Mouse (Mus musculus): ENCODE measurements around the gene Orm2. TPM values are rescaled to one million over a fixed set of nuclear protein-coding genes. Genes with fewer than 3 reads are reported as not detected.

Gene Orm2
- polyA plus RNA-seq, 1 experiment from 2014 or later = not detected

DNA sequence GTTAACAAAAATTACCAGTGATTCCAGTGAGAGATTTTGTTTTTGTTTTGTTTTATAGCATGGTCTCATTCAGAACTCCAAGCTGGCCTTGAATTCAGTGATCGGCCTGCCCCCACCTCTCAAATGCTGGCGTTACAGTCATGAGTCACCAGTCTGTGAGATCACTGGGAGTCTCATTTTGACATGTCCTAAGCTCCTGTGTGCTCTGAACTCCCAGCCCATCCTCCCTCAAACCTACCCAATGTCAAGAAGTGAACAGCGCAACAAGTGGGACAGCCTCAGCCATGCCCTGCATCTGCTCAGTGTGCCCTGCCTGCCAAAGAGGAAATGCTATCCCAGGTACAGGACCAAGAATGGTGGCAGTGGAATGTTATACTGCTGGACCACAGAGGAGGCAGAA, 23.0 kb downstream of the Orm2 start:
- 94% methylated on average over 3 of the region's 3 CpGs for WGBS
- Histone ChIP-seq H3K27me3 (ENCODE audit: insufficient read depth, low read length) (no peaks in the 10 kb centered on the region), H3K4me1 (replicated peaks; ENCODE audit: insufficient read depth, low read length) (no peaks in the 10 kb centered on the region), H3K9ac (ENCODE audit: low read depth, low read length) (no peak overlapping the region), H3K36me3 (ENCODE audit: insufficient read depth, low read length) (peaks cover 29% of the 10 kb centered on the region), H3K27ac (no peak overlapping the region), H3K9me3 (replicated peaks; ENCODE audit: low read length) (no peaks in the 10 kb centered on the region), H3K4me3 (replicated peaks; ENCODE audit: low read depth, low read length) (no peak overlapping the region), H3K4me2 (ENCODE audit: low read length) (no peak overlapping the region)
- ATAC-seq (replicated peaks; ENCODE audit: low FRiP score, low read depth) (no peak), DNase-seq (ENCODE audit: low spot score) (no peak)
- TF ChIP-seq CTCF (IDR thresholded peaks at IDR 0.05; ENCODE audit: low read depth) = no peak

DNA sequence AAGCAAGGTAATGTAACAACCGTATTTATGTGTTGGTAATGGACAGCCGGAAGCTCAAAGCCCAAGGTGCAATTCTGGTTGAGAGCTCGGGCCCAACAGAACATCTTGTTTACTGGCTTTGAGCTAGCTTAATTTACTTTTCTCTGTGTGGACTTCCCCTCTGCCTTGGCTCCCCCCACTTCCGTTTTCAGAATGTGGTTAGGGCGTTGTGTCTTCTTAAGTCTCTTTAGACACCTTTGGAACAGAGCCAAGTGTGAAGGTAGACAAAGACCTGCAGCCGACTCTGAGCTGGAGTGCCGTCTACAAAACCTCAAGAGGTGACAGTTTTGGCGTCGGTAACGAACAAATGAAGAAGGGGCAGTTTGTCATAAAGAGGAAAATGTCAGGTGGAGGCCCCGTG, 23.5 kb downstream of the Orm2 start:
- no peak for TF ChIP-seq CTCF (IDR thresholded peaks at IDR 0.05; ENCODE audit: low read depth)
- no peak overlapping the region for H3K4me2 ChIP-seq (ENCODE audit: low read length)
- H3K27me3 ChIP-seq (ENCODE audit: insufficient read depth, low read length) = no peaks in the 10 kb centered on the region
- no peaks in the 10 kb centered on the region for H3K9me3 ChIP-seq (replicated peaks; ENCODE audit: low read length)
- DNase-seq (ENCODE audit: low spot score) (no peak), ATAC-seq (replicated peaks; ENCODE audit: low FRiP score, low read depth) (no peak)
- peaks cover 29% of the 10 kb centered on the region for H3K36me3 ChIP-seq (ENCODE audit: insufficient read depth, low read length)
- H3K4me3 ChIP-seq (replicated peaks; ENCODE audit: low read depth, low read length) = no peak overlapping the region
- WGBS = 66% methylated on average over 11 of the region's 11 CpGs
- H3K9ac ChIP-seq (ENCODE audit: low read depth, low read length) = no peak overlapping the region
- no peaks in the 10 kb centered on the region for H3K4me1 ChIP-seq (replicated peaks; ENCODE audit: insufficient read depth, low read length)
- H3K27ac ChIP-seq = no peak overlapping the region

DNA sequence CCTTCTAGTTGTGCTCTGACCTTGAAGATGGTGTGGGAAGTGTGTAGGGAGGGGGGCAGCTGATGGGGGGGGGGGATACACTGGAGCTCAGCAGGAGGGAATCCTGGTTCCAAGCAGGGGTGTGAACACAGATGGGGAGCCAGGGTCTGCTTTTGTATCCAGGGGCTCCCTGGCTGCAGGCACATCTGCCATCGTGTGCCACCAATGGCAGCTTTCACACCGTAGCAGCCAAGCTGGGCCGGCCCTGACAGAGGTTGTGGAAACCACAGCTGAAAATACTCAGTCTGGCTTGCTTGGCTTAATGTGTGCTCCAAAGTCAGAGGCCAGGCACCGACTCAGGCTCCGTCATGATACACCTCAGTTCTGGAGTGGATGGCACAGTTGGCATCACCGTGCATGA, 25.8 kb downstream of the Orm2 start:
- Histone ChIP-seq H3K9me3 (replicated peaks; ENCODE audit: low read length) (no peaks in the 10 kb centered on the region), H3K27ac (no peak overlapping the region), H3K4me3 (replicated peaks; ENCODE audit: low read depth, low read length) (no peak overlapping the region), H3K4me2 (ENCODE audit: low read length) (no peak overlapping the region), H3K4me1 (replicated peaks; ENCODE audit: insufficient read depth, low read length) (no peaks in the 10 kb centered on the region), H3K27me3 (ENCODE audit: insufficient read depth, low read length) (no peaks in the 10 kb centered on the region), H3K9ac (ENCODE audit: low read depth, low read length) (no peak overlapping the region), H3K36me3 (ENCODE audit: insufficient read depth, low read length) (0 out of 2 replicates have a peak, but pooled peaks cover 17% of the 10 kb centered on the region)
- 89% methylated on average over 6 of the region's 6 CpGs for WGBS
- ATAC-seq (replicated peaks; ENCODE audit: low FRiP score, low read depth) (no peak), DNase-seq (ENCODE audit: low spot score) (no peak)
- TF ChIP-seq CTCF (IDR thresholded peaks at IDR 0.05; ENCODE audit: low read depth) = no peak

DNA sequence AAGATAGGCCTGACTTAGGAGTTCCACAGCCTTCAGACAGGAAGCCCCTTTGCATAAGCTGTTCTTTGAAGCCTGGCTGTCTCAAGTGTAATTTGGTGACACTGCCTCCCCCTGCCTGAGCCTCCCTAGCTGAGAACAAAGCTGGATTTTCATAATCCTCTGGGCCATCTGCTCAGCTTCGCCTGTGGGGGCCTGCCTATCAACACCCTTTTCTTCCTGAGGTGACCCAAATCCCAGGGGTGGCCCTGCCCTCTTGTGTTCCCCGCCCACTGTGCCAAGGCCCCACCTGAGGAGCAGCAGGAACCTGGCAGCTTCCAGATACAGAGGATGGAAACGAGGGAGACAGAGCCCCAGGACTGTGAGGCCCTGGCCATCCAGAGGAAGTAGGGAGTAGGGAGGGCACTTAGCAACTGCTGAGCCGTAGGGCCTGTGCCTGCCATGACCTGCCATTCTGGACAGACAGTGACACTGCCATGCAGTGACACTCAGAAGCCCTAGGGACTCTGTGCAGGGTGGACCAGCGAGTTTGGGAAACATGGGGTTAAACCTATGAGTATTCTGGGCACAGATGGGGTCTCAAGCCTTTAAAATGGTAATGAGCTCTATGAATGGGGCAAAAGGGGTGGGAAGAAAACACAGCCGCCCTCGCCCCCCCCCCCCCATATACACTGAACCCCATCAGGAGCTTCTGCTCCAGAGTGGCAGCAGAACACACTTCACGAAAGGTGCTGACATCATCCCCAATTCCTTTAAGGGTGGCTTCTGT, 27.1 kb downstream of the Orm2 start:
- H3K4me2 ChIP-seq (ENCODE audit: low read length) = no peak overlapping the region
- no peak for TF ChIP-seq CTCF (IDR thresholded peaks at IDR 0.05; ENCODE audit: low read depth)
- no peaks in the 10 kb centered on the region for H3K4me1 ChIP-seq (replicated peaks; ENCODE audit: insufficient read depth, low read length)
- H3K36me3 ChIP-seq (ENCODE audit: insufficient read depth, low read length) = peaks cover 9% of the 10 kb centered on the region; the same call in 1 of the 2 replicates
- H3K9me3 ChIP-seq (replicated peaks; ENCODE audit: low read length) = no peaks in the 10 kb centered on the region
- WGBS = 70% methylated on average over 8 of the region's 8 CpGs
- no peaks in the 10 kb centered on the region for H3K27me3 ChIP-seq (ENCODE audit: insufficient read depth, low read length)
- ATAC-seq (replicated peaks; ENCODE audit: low FRiP score, low read depth) (no peak), DNase-seq (ENCODE audit: low spot score) (no peak)
- H3K27ac ChIP-seq = no peak overlapping the region
- no peak overlapping the region for H3K4me3 ChIP-seq (replicated peaks; ENCODE audit: low read depth, low read length)
- no peak overlapping the region for H3K9ac ChIP-seq (ENCODE audit: low read depth, low read length)

DNA sequence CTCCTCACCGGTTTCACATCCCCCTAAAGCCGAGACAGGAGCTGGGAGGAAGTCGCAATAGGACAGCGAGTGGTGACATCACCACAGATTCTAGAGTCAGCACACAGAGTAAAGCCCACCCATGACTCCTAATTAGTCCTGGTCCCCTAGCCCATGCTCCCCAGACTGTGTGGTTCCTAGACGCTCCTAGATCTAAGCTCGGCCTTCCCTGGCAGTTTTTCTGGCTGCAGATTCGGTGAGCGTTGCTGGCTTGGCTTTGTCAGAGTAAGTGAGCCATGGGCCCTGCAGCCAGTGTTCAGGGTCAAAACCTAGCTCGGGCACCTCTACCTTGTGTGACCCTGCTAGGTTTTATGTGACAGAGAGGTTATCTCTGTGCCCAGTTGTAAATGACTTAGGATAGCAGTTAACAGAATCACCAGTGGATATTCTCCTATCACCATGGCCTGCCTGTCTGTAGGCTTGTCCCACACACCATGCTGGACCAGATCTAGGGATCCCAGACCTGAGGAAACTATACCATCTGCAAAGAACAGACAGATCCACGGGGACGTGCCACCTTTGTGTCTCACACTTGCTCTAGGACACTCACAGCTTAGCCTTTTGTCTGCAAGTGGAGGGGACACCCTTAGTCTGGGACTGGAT, 27.8 kb downstream of the Orm2 start:
- Histone ChIP-seq H3K9ac (ENCODE audit: low read depth, low read length) (no peak overlapping the region), H3K27ac (no peak overlapping the region), H3K4me2 (ENCODE audit: low read length) (no peak overlapping the region), H3K36me3 (ENCODE audit: insufficient read depth, low read length) (peaks cover 12% of the 10 kb centered on the region; the same call in 1 of the 2 replicates), H3K27me3 (ENCODE audit: insufficient read depth, low read length) (no peaks in the 10 kb centered on the region), H3K9me3 (replicated peaks; ENCODE audit: low read length) (no peaks in the 10 kb centered on the region), H3K4me3 (replicated peaks; ENCODE audit: low read depth, low read length) (no peak overlapping the region), H3K4me1 (replicated peaks; ENCODE audit: insufficient read depth, low read length) (no peaks in the 10 kb centered on the region)
- 78% methylated on average over 11 of the region's 11 CpGs for WGBS
- DNase-seq (ENCODE audit: low spot score) (no peak), ATAC-seq (replicated peaks; ENCODE audit: low FRiP score, low read depth) (no peak)
- TF ChIP-seq CTCF (IDR thresholded peaks at IDR 0.05; ENCODE audit: low read depth) = no peak

DNA sequence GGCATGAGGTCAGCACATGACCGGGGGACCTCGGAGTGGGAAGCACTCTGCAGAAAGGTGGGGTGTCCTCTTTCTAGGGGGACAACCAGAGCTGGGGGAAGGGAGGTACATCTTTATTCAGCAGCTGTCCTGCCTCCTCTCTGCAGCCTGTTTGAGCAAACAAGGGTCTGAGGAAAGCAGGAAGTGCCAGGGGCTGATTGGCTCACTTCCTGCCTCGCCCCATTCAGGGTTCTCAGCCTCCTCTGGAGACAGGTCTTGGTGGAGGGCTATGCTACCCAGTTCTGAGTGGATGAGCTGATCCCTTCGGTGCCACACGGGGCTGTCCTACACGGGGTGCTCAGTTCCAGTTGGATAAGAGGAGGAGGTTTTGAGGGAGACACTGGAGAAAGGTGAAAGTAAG, 29.1 kb downstream of the Orm2 start:
- ATAC-seq (replicated peaks; ENCODE audit: low FRiP score, low read depth) = no peak
- Histone ChIP-seq H3K9me3 (replicated peaks; ENCODE audit: low read length) (no peaks in the 10 kb centered on the region), H3K4me2 (ENCODE audit: low read length) (no peak overlapping the region), H3K27ac (no peak overlapping the region), H3K9ac (ENCODE audit: low read depth, low read length) (no peak overlapping the region), H3K4me3 (replicated peaks; ENCODE audit: low read depth, low read length) (no peak overlapping the region), H3K36me3 (ENCODE audit: insufficient read depth, low read length) (peaks cover 16% of the 10 kb centered on the region; the same call in 1 of the 2 replicates), H3K4me1 (replicated peaks; ENCODE audit: insufficient read depth, low read length) (no peaks in the 10 kb centered on the region), H3K27me3 (ENCODE audit: insufficient read depth, low read length) (no peaks in the 10 kb centered on the region)
- TF ChIP-seq CTCF (IDR thresholded peaks at IDR 0.05; ENCODE audit: low read depth) = no peak
- DNase-seq (ENCODE audit: low spot score) = no peak
- 80% methylated on average over 6 of the region's 6 CpGs for WGBS

All from kidney, postnatal 0 days (tissue).